Mouse (Mus musculus) bone marrow macrophage, adult 2 months (primary cell): ENCODE data around the gene Mff.

Experiments used
- CTCF ChIP-seq: IDR thresholded peaks from 2 replicates; pipeline ENCODE4 v1.5.1; 2012; ENCODE audit warnings: low read depth, mild to moderate bottlenecking, low read length, moderate library complexity
- POLR2A ChIP-seq: IDR thresholded peaks from 2 replicates; pipeline ENCODE4 v1.6.1; 2012; ENCODE audit warnings: mild to moderate bottlenecking, low read depth, low read length, borderline replicate concordance

GRCm38 (mm10) chr1:82768269-82768668 lies 43.6 kb downstream of the Mff start, which contains the start of gene Tm4sf20:
- TF ChIP-seq POLR2A (no peak), CTCF (no peak)
